ENCODE assay signal across 16 mouse cellular contexts in genomic region chr16:3959261-3959660, GRCm38 (mm10). TPM values are rescaled to one million over a fixed set of nuclear protein-coding genes. Genes with fewer than 3 reads are reported as not detected.
DNase-seq lines count a peak whose midpoint lies in the region; ATAC-seq and TF ChIP-seq lines count a peak whose summit lies in the region.
"Had no signal": no experiment of that assay in that cellular context is flagged by ENCODE, and none has a peak within 500 bp of the region (broad histone marks: within the 10 kb centered on the region; RNA-seq: fewer than 3 reads in every experiment).

No protein-coding gene starts in this region.

- no peak overlapping the region for H3K4me2 ChIP-seq in lung, postnatal 0 days (replicated peaks; ENCODE audit: low read depth, low read length)
- H3K4me2 ChIP-seq in midbrain, embryonic 16.5 days (ENCODE audit: low read length) = no peak overlapping the region
- H3K4me2 ChIP-seq: hindbrain, embryonic 14.5 days had no signal

- no peak for TF ChIP-seq EP300 in lung, postnatal 0 days (IDR thresholded peaks at IDR 0.05)

- WGBS in lung, postnatal 0 days = 39% methylated on average over 2 of the region's 2 CpGs
- WGBS in olfactory bulb, adult 2 months = 45% methylated on average over 2 of the region's 2 CpGs
- 79% methylated on average over 2 of the region's 2 CpGs for WGBS in midbrain, embryonic 16.5 days

- no peaks in the 10 kb centered on the region for H3K9me3 ChIP-seq in lung, postnatal 0 days (ENCODE audit: low read length)
- H3K9me3 ChIP-seq in midbrain, embryonic 16.5 days (replicated peaks; ENCODE audit: control insufficient read depth, low read length, poor library complexity, severe bottlenecking) = no peaks in the 10 kb centered on the region
- H3K9me3 ChIP-seq: G1E had no signal

- no peak overlapping the region for H3K4me3 ChIP-seq in lung, postnatal 0 days (ENCODE audit: low read depth, low read length)
- H3K4me3 ChIP-seq in olfactory bulb, adult 2 months (ENCODE audit: insufficient read depth, low read depth, low read length) = no peak overlapping the region
- no peak overlapping the region for H3K4me3 ChIP-seq in midbrain, embryonic 16.5 days (ENCODE audit: low read depth, low read length)

- no peak for TF ChIP-seq POLR2A in olfactory bulb, adult 2 months (IDR thresholded peaks at IDR 0.05; ENCODE audit: insufficient read depth, low read depth, low read length)

- no peak overlapping the region for H3K27ac ChIP-seq in lung, postnatal 0 days (ENCODE audit: low read length)
- peak overlapping the region; percentile 56; the same call in 1 of the 2 replicates for H3K27ac ChIP-seq in olfactory bulb, adult 2 months (ENCODE audit: insufficient read depth, low read depth, low read length)
- no peak overlapping the region for H3K27ac ChIP-seq in midbrain, embryonic 16.5 days (ENCODE audit: low read length)
- H3K27ac ChIP-seq: hindbrain, embryonic 14.5 days had no signal

- peak; percentile 34 for DNase-seq in adrenal gland, postnatal 10 days
- no peak for DNase-seq in adrenal gland, adult 8-10 months
- peak; percentile 25 for DNase-seq in lung, postnatal 0 days (ENCODE audit: low spot score)
- DNase-seq in lung, adult 18-20 months = no peak
- peak; percentile 59 to 69 for DNase-seq in cerebellum, postnatal 25 days
- no peak for DNase-seq in kidney, adult 18-20 months
- DNase-seq: forebrain, postnatal 0 days; gastrocnemius, postnatal 25 days; kidney, adult 8-10 months; right cerebral cortex, postnatal 14 days; thymus, adult 2 months had no signal

- H3K4me1 ChIP-seq in lung, postnatal 0 days (ENCODE audit: insufficient read depth, low read depth, low read length) = no peaks in the 10 kb centered on the region
- H3K4me1 ChIP-seq in olfactory bulb, adult 2 months (ENCODE audit: control insufficient read depth, insufficient read depth, low read length) = no peaks in the 10 kb centered on the region
- H3K4me1 ChIP-seq in midbrain, embryonic 16.5 days (ENCODE audit: control insufficient read depth, insufficient read depth, low read length) = no peaks in the 10 kb centered on the region

- no peaks in the 10 kb centered on the region for H3K36me3 ChIP-seq in lung, postnatal 0 days (ENCODE audit: insufficient read depth, low read length)
- H3K36me3 ChIP-seq in midbrain, embryonic 16.5 days (ENCODE audit: control insufficient read depth, insufficient read depth, low read length) = no peaks in the 10 kb centered on the region
- H3K36me3 ChIP-seq: G1E had no signal

- H3K9ac ChIP-seq in lung, postnatal 0 days (replicated peaks; ENCODE audit: low read depth) = no peak overlapping the region
- no peak overlapping the region for H3K9ac ChIP-seq in midbrain, embryonic 16.5 days (ENCODE audit: low read depth, low read length)
- H3K9ac ChIP-seq: forebrain, postnatal 0 days; hindbrain, embryonic 14.5 days had no signal

- no peak for TF ChIP-seq CTCF in lung, postnatal 0 days (IDR thresholded peaks at IDR 0.05)
- no peak for TF ChIP-seq CTCF in olfactory bulb, adult 2 months (IDR thresholded peaks at IDR 0.05; ENCODE audit: insufficient read depth, low read depth, low read length)

- no peaks in the 10 kb centered on the region for H3K27me3 ChIP-seq in lung, postnatal 0 days (replicated peaks; ENCODE audit: insufficient read depth, low read length)
- no peaks in the 10 kb centered on the region for H3K27me3 ChIP-seq in midbrain, embryonic 16.5 days (ENCODE audit: control insufficient read depth, insufficient read depth, low read depth, low read length)

- ATAC-seq in lung, postnatal 0 days = 0 out of 2 replicates have a peak, but pooled peaks have one; percentile 16
- no peak for ATAC-seq in midbrain, embryonic 16.5 days
- ATAC-seq: activated CD4-positive, CD25-positive, alpha-beta regulatory T cell, adult 4 months; forebrain, postnatal 0 days had no signal

RNA-seq across cellular contexts. Expression of gene Nlrc3, which starts 17.2 kb away (rescaled TPM):
- total RNA-seq in adrenal gland, postnatal 10 days (2021) = 1 to 10 TPM; 2.5 to 5.5 TPM
- 1 to 10 TPM; 3.0 to 6.3 (median 3.8) TPM for total RNA-seq in adrenal gland, adult 8-10 months (2022)
- 0.88 and 0.90 TPM in 2 replicates for polyA plus RNA-seq in lung, postnatal 0 days (2015; fragmentation: Nextera tagmentation; extraction: Ambion mirVana)
- polyA plus RNA-seq in olfactory bulb, adult 2 months (2012; ENCODE audit: insufficient read depth, insufficient read length, low replicate concordance, missing spikeins) = not detected in 2 replicates
- polyA plus RNA-seq in midbrain, embryonic 16.5 days (2015; fragmentation: Nextera tagmentation; extraction: Ambion mirVana) = 1.1 and 1.2 TPM in 2 replicates
- polyA plus RNA-seq: G1E had no signal

RNA-seq across cellular contexts. Expression of gene Slx4, which starts 44.3 kb away (rescaled TPM):
- 10 to 100 TPM; 19.8 to 21.3 TPM for total RNA-seq in adrenal gland, postnatal 10 days (2021)
- total RNA-seq in adrenal gland, adult 8-10 months (2022) = 10 to 100 TPM; 22.0 to 41.0 (median 29.6) TPM
- 4.3 and 4.8 TPM in 2 replicates for polyA plus RNA-seq in lung, postnatal 0 days (2015; fragmentation: Nextera tagmentation; extraction: Ambion mirVana)
- 162 TPM in 1 of 2 replicates, not detected in the other for polyA plus RNA-seq in olfactory bulb, adult 2 months (2012; ENCODE audit: insufficient read depth, insufficient read length, low replicate concordance, missing spikeins)
- polyA plus RNA-seq in midbrain, embryonic 16.5 days (2015; fragmentation: Nextera tagmentation; extraction: Ambion mirVana) = 30.8 and 32.3 TPM in 2 replicates

RNA-seq across cellular contexts. Expression of gene Cluap1, which starts 50.7 kb away (rescaled TPM):
- 10 to 100 TPM; 15.0 to 21.8 TPM for total RNA-seq in adrenal gland, postnatal 10 days (2021)
- total RNA-seq in adrenal gland, adult 8-10 months (2022) = 10 to 100 TPM; 20.5 to 26.2 (median 22.8) TPM
- 18.4 and 18.7 TPM in 2 replicates for polyA plus RNA-seq in lung, postnatal 0 days (2015; fragmentation: Nextera tagmentation; extraction: Ambion mirVana)
- not detected in 2 replicates for polyA plus RNA-seq in olfactory bulb, adult 2 months (2012; ENCODE audit: insufficient read depth, insufficient read length, low replicate concordance, missing spikeins)
- 42.3 and 44.4 TPM in 2 replicates for polyA plus RNA-seq in midbrain, embryonic 16.5 days (2015; fragmentation: Nextera tagmentation; extraction: Ambion mirVana)

RNA-seq across cellular contexts. Expression of gene 1700037C18Rik, which starts 50.8 kb away (rescaled TPM):
- total RNA-seq in adrenal gland, postnatal 10 days (2021) = 1 to 10 TPM; 3.8 to 5.1 TPM
- total RNA-seq in adrenal gland, adult 8-10 months (2022) = 1 to 10 TPM; 3.6 to 9.3 (median 5.5) TPM
- polyA plus RNA-seq in lung, postnatal 0 days (2015; fragmentation: Nextera tagmentation; extraction: Ambion mirVana) = 10.8 and 11.6 TPM in 2 replicates
- not detected in 2 replicates for polyA plus RNA-seq in olfactory bulb, adult 2 months (2012; ENCODE audit: insufficient read depth, insufficient read length, low replicate concordance, missing spikeins)
- 13.2 and 14.7 TPM in 2 replicates for polyA plus RNA-seq in midbrain, embryonic 16.5 days (2015; fragmentation: Nextera tagmentation; extraction: Ambion mirVana)

Comparison
In these comparisons a context has a peak if more than half of its experiments do, and no peak if none do; other contexts are left out.
1. DNase-seq: peak in adrenal gland, postnatal 10 days (single experiment), lung, postnatal 0 days (single experiment) and cerebellum, postnatal 25 days (2 of 2); none in adrenal gland, adult 8-10 months (single experiment), lung, adult 18-20 months (0 of 2) and kidney, adult 18-20 months (single experiment).